Mouse (Mus musculus) adipose tissue, adult 10 weeks (tissue): Measurements from ENCODE around the gene Capn8. TPM values are rescaled to one million over a fixed set of nuclear protein-coding genes. Genes with fewer than 3 reads are reported as not detected.

Experiments
- polyA plus RNA-seq: library from polyadenylated mRNA; stranded (reverse); fragments of 350-450 nt; fragmentation: Illumina TruSeq; extraction: RNeasy Lipid Tissue Mini Kit (QIAGEN cat#74804); gene quantifications from one replicate; pipeline ENCODE4 v1.2.3, GENCODE M21; 2014; ENCODE audit warnings: low read depth, low replicate concordance

Gene Capn8
- 1.5 TPM for polyA plus RNA-seq

GRCm38 (mm10) chr1:182564408-182565120, at the start of gene Capn8:
Gene Capn8, plus strand, starts transcription at chr1:182565007.

DNA sequence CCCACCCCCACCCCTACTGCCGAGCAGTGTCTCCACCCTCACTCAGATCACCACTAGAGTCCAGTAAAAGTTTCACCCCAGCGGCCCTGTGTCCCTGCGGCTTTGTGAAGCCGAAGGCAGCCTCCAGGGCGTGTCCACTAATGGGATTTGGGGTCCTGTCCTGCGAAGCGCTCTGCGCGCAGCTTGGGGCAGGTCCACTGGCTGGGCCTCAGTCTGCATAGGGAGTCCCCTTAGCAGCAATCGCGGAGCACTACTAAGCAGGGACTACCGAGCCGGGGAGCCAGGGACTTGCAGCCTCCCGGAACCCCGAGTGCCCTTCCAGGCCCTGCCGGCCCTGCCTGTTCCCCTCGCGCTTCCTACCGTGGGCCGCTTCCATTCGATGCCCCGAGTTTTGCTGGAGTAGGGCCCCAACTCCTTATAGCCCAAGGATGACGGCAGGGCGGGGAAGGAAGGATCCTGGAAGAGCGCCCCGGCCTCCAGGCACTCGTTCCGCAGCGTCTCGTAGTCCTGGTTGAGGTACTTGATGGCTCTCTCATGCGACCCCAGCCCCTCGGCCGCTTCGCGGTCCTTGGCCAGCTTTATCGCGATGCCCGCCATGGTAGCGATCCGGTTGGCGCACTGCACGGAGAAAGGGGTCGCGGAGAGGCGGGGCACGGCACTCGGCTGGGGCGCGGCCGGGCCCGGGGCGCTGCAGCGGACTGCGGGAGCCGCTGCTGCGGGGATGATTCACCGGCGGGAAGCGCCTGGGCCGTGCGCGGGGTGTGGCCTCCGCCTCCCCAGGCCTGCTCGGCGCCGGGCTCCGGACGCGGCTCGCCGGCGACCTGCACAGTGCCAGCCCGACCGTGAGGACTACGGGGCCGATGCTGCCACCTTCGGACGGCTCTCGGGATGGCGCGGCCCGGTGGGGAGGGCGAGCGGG, 47.8 kb upstream of the Capn8 start, which contains the start of gene Capn2:
Gene Capn2 (minus strand): TSS at position 851 of the 919 bp plus-strand sequence.

Other genes with a start within 250 kb of the Capn8 start
- gene Fbxo28, start 223.4 kb upstream of the Capn8 start, polyA plus RNA-seq, result 16.3 TPM
- gene Trp53bp2, start 155.8 kb upstream of the Capn8 start, polyA plus RNA-seq, result 18.2 TPM
- 102 TPM for gene Capn2, start 47.4 kb upstream of the Capn8 start, polyA plus RNA-seq
- 1.9 TPM for gene Ccdc185, start 184.2 kb downstream of the Capn8 start, polyA plus RNA-seq
- gene Susd4, start 198.9 kb downstream of the Capn8 start, polyA plus RNA-seq, result 71.0 TPM